Mouse (Mus musculus) hindbrain, embryonic 12.5 days (tissue): ENCODE data around the gene Saxo2. TPM values are rescaled to one million over a fixed set of nuclear protein-coding genes. Genes with fewer than 3 reads are reported as not detected.

Experiments used
- ATAC-seq: fragments of 200-750 bp; cut with Nextera tagmentation; 2 replicates; pipeline ENCODE4 v1.8.0; 2017; ENCODE audit warnings: moderate TSS enrichment; ENCODE audit not compliant: low FRiP score
- H3K27ac ChIP-seq: fragments of 300-500 bp; sonication (generic); 2 replicates; pipeline ENCODE4 v1.5.1; 2016; ENCODE audit warnings: mild to moderate bottlenecking
- H3K27me3 ChIP-seq: fragments of 300-500 bp; sonication (generic); 2 replicates; pipeline ENCODE4 v1.6.1; 2016; ENCODE audit warnings: mild to moderate bottlenecking
- H3K36me3 ChIP-seq: fragments of 300-500 bp; sonication (generic); 2 replicates; pipeline ENCODE4 v1.6.1; 2016; ENCODE audit warnings: mild to moderate bottlenecking
- H3K4me1 ChIP-seq: fragments of 300-500 bp; sonication (generic); 2 replicates; pipeline ENCODE4 v1.6.1; 2016
- H3K4me2 ChIP-seq: fragments of 300-500 bp; sonication (generic); replicated peaks from 2 replicates; pipeline ENCODE4 v1.6.1; 2016; ENCODE audit warnings: mild to moderate bottlenecking
- H3K4me3 ChIP-seq: fragments of 300-500 bp; sonication (generic); 2 replicates; pipeline ENCODE4 v1.5.1; 2016; ENCODE audit warnings: mild to moderate bottlenecking
- H3K9ac ChIP-seq: fragments of 300-500 bp; sonication (generic); 2 replicates; pipeline ENCODE4 v1.6.1; 2016; ENCODE audit warnings: mild to moderate bottlenecking, moderate library complexity
- H3K9me3 ChIP-seq: fragments of 300-500 bp; sonication (generic); replicated peaks from 2 replicates; pipeline ENCODE4 v1.6.1; 2016; ENCODE audit warnings: mild to moderate bottlenecking
- WGBS: fragments of 180-500 bp; shearing (Covaris S2); methylation state at CpG from one replicate; pipeline ENCODE4 v1.1.7; 2016; 5-methylcytosine and 5-hydroxymethylcytosine counted together
- polyA plus RNA-seq: library from polyadenylated mRNA; unstranded; fragments of >200 nt; fragmentation: Nextera tagmentation; extraction: Ambion mirVana; gene quantifications from 2 replicates; pipeline ENCODE4 v1.2.1, GENCODE M21; 2016

The Saxo2 gene
- polyA plus RNA-seq, 1 experiment from 2014 or later, result 14.0 TPM

GRCm38 (mm10) chr7:82609629-82610028 is 38.7 kb downstream of the Saxo2 start:
- Histone ChIP-seq H3K9ac (no peak overlapping the region), H3K4me3 (no peak overlapping the region), H3K9me3 (no peaks in the 10 kb centered on the region), H3K4me2 (no peak overlapping the region), H3K4me1 (no peaks in the 10 kb centered on the region), H3K36me3 (no peaks in the 10 kb centered on the region), H3K27ac (no peak overlapping the region), H3K27me3 (no peaks in the 10 kb centered on the region)
- no peak for ATAC-seq
- 72% methylated on average over 3 of the region's 3 CpGs for WGBS

GRCm38 (mm10) chr7:82605425-82605824 is 42.9 kb downstream of the Saxo2 start:
- Histone ChIP-seq H3K27me3 (no peaks in the 10 kb centered on the region), H3K9me3 (no peaks in the 10 kb centered on the region), H3K4me2 (no peak overlapping the region), H3K27ac (no peak overlapping the region), H3K4me1 (peaks cover 5% of the 10 kb centered on the region; the same call in 1 of the 2 replicates), H3K36me3 (no peaks in the 10 kb centered on the region), H3K9ac (no peak overlapping the region), H3K4me3 (no peak overlapping the region)
- no peak for ATAC-seq
- 82% methylated on average over 6 of the region's 6 CpGs for WGBS

- Histone ChIP-seq H3K4me1 (peaks cover 5% of the 10 kb centered on the region; the same call in 1 of the 2 replicates), H3K36me3 (no peaks in the 10 kb centered on the region), H3K27ac (no peak overlapping the region), H3K9ac (no peak overlapping the region), H3K9me3 (no peaks in the 10 kb centered on the region), H3K4me3 (no peak overlapping the region), H3K27me3 (no peaks in the 10 kb centered on the region), H3K4me2 (no peak overlapping the region)
- no peak for ATAC-seq
- WGBS, result 75% methylated on average over 4 of the region's 4 CpGs
Observed at GRCm38 (mm10) chr7:82602008-82602407, 46.3 kb downstream of the Saxo2 start.

- 89% methylated on average over 6 of the region's 6 CpGs for WGBS
- H3K4me3 ChIP-seq, result no peak overlapping the region
- no peaks in the 10 kb centered on the region for H3K27me3 ChIP-seq
- no peak for ATAC-seq
- no peaks in the 10 kb centered on the region for H3K9me3 ChIP-seq
- H3K9ac ChIP-seq, result no peak overlapping the region
- no peaks in the 10 kb centered on the region for H3K36me3 ChIP-seq
- no peak overlapping the region for H3K27ac ChIP-seq
- no peaks in the 10 kb centered on the region for H3K4me1 ChIP-seq
- no peak overlapping the region for H3K4me2 ChIP-seq
Observed at GRCm38 (mm10) chr7:82590931-82591330, 57.4 kb downstream of the Saxo2 start.

Other genes with a start within 250 kb of the Saxo2 start
- 19.3 and 22.1 TPM in 2 replicates for gene Efl1, start 86 bp upstream of the Saxo2 start, polyA plus RNA-seq
- 48.2 and 50.2 TPM in 2 replicates for gene Mex3b, start 218.8 kb upstream of the Saxo2 start, polyA plus RNA-seq